Mouse (Mus musculus): ENCODE data around the gene Atp6v1e1. TPM values are rescaled to one million over a fixed set of nuclear protein-coding genes. Genes with fewer than 3 reads are reported as not detected.

Atp6v1e1 gene
- 397 TPM for polyA plus RNA-seq (2014; fragmentation: Illumina TruSeq; extraction: RNeasy Lipid Tissue Mini Kit (QIAGEN cat#74804); ENCODE audit: low read depth, low replicate concordance)

DNA sequence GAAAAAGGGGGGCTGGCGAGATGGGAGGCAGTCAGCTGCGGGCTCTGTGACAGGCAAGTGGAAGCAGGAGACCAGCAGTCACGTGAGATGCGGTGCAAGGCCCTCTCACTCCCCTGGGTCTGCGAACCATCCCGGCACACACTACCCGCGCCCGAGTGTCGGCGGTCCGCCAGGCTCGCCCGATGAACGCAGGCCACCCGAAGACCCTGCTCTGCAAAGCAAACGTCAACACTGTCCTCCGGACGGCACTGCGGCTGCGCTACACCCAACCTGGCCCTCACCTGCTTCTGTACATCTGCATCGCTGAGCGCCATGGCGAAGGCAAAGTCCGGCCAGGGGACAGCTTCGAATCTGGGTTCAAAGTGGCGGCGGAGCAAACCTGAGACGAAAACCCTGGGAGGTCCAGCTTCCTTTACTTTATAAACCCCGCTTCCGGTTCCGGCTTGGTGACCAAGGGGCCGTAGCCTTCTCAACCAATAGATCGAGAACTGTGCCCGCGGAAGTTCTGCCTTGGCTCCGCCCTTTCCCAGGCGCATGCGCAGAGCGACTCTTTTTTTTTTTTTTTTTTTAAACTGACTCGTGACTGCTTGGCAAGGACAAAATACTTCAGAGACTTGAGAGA lies at the start of gene Atp6v1e1:
TSS of gene Atp6v1e1 (minus strand) at position 487 of the 622 bp plus-strand sequence.

DNA sequence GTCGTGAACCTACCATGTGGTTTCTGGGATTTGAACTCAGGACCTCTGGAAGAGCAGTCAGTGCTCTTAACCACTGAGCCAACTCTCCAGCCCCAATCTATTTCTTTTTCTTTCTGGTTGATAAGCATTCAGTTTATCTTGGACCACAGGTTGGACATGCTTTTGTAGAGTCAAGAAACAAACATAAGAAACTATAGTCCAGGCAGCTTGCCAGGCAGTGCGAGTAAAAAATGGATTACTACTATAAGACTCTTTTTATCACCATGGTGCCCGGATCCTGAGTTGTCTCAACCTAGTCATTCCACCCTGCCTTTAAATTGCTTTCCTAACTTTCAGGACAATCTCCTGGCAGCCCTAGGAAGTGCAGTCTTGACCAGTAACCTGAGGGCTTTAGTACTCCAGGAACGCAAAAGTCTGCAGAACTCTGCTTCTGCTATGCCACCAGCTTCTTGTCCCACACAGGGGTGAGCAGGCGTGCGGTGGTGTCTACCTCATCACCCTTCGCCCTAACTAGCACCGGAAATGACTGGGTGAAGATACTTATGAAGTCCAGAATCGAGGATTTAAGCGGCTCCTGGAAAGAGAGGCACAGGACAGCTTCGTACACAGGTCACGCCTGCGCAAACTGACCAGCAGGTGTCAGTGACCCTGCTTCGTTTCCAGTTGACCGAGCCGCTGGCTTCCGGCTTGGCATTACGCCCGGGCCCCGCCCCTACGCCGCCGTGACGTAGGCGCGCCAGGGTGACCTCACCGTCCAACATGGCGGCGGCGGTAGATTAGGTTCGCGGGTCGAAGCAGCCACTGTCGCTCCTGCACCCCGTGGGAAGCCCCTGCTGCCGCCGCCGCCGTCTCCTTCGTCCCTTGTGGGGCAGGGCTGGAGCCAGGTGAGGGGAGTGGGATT lies 13.1 kb upstream of the Atp6v1e1 start, which contains the start of gene Bcl2l13:
TSS of gene Bcl2l13 (plus strand) at position 739 of the 901 bp plus-strand sequence.

DNA sequence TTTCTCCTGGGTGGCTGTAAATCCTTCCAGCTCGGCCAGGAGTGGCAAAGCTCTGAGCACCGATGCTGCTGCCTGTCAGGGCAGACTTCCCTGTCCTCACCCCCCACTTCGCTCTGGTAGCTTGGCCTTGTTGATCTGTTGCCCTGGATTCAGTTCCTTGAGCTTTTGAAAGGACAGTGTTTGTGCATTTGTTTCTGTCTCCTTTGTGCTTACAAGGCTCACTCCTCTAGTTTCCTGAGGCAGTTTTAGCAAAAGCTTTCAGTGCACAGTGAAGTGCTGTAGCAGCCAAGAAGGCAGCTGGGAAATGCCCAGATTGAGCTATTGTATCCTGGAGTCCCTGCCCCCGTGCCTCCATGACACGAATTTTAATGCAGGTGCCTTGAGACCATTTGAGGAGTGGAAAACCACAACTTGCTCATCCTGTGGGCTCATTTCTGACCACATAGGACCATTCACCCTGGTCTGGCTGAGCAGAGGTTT lies 49.4 kb downstream of the Atp6v1e1 start, which contains the start of gene Slc25a18:
TSS of gene Slc25a18 (plus strand) at position 430 of the 480 bp plus-strand sequence.

Other genes starting within 250 kb of the Atp6v1e1 start
- 0.28 TPM for gene Cecr2, start 156.4 kb downstream of the Atp6v1e1 start, polyA plus RNA-seq (2014; fragmentation: Illumina TruSeq; extraction: RNeasy Lipid Tissue Mini Kit (QIAGEN cat#74804); ENCODE audit: low read depth, low replicate concordance)
- not detected for gene Slc25a18, start 49.2 kb downstream of the Atp6v1e1 start, polyA plus RNA-seq (2014; fragmentation: Illumina TruSeq; extraction: RNeasy Lipid Tissue Mini Kit (QIAGEN cat#74804); ENCODE audit: low read depth, low replicate concordance)
- gene Bcl2l13, start 13.4 kb upstream of the Atp6v1e1 start, polyA plus RNA-seq (2014; fragmentation: Illumina TruSeq; extraction: RNeasy Lipid Tissue Mini Kit (QIAGEN cat#74804); ENCODE audit: low read depth, low replicate concordance), result 12.1 TPM
- gene Bid, start 94.1 kb upstream of the Atp6v1e1 start, polyA plus RNA-seq (2014; fragmentation: Illumina TruSeq; extraction: RNeasy Lipid Tissue Mini Kit (QIAGEN cat#74804); ENCODE audit: low read depth, low replicate concordance), result 8.5 TPM